Mouse (Mus musculus) neutrophil, adult 59 days (primary cell): Measurements from ENCODE around the gene Olfr1231. TPM values are rescaled to one million over a fixed set of nuclear protein-coding genes. Genes with fewer than 3 reads are reported as not detected.

ENCODE experiments used
- total RNA-seq, 2 experiments: library from RNA; stranded (reverse); gene quantifications; 1 replicate in 1 of 2; 2 replicates in 1 of 2; pipeline ENCODE4 v1.2.4; 2023

Gene Olfr1231
- total RNA-seq = not detected

DNA sequence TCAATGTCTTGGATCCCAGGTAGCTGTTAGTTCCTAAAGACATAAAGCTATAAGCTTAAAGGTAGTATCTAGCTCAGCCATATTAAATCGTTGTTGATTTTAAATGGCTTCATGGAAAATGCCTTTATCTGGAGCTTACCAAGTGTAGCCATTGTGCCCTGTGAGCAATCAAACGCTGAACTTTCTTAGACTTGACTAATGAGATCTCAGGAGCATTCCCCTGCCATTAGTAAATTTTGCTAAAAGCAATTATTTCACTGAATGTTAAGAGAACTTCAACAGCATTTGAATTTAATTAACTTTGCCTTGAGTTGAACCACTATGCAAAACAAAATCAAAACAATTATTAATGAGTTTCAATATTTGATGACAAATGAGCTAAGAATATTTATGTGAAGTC lies at the start of gene Olfr1231:
Gene Olfr1231, minus strand, starts transcription at position 101 of the 400 bp plus-strand sequence.

DNA sequence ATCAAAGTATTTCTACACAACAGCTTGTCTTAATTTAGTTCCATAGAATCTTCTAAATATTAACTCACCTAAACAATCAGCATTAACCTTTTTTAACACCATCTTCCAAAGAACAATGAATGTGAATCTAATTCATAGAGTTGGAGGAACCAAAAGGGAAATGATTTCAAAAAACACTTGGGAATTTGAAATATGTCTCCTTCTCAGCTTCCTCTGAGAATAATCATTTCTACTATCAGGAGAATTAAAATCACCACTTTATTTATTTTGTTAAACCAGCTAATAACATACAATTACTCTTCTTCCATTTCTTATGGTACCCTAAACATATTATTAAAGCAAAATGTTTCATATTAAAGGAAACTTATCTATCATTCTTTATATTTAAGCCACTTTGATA lies 35.4 kb upstream of the Olfr1231 start, which contains the start of gene Olfr1233:
Gene Olfr1233, minus strand, starts transcription at position 101 of the 400 bp plus-strand sequence.

DNA sequence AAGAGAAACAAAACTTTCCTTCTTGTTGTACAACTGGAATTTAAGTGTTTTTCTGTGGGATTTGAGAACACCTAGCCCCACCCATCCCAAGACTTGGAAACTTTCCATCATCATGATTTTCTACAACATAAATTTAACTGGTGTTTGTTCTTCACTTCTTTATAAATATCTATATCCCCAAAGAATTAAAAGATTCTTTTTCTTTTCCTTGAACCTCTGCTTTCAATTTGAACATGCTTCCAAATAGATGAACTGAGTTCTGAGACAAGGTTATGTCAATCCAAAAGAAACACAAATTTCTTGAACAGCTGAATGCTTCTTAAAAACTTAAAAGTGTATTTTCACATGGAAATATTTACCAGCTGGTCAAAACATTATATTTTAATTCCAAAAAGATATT lies 22.7 kb upstream of the Olfr1231 start, which contains the start of gene Olfr1232:
Gene Olfr1232, minus strand, starts transcription at position 101 of the 400 bp plus-strand sequence.

DNA sequence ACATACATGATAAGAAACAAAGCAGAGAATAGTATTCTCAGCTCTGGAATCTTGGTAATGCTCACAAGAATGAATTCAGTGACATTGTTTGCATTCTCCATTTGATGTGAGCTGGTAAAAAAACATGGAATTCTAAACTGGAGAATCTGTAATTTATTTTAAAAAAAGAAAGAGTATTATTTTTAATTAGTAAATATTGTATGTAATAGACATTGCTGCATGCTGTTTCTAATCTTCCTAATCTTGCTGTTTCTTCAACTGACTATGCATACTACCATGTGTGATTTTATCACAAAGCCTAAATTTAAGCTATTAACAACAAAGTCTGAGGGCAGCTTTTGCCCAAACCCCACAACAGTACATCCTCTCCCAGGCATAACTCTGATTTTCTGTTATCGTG lies 9.7 kb downstream of the Olfr1231 start, which contains the start of gene Olfr1230:
Gene Olfr1230, minus strand, starts transcription at position 101 of the 400 bp plus-strand sequence.

DNA sequence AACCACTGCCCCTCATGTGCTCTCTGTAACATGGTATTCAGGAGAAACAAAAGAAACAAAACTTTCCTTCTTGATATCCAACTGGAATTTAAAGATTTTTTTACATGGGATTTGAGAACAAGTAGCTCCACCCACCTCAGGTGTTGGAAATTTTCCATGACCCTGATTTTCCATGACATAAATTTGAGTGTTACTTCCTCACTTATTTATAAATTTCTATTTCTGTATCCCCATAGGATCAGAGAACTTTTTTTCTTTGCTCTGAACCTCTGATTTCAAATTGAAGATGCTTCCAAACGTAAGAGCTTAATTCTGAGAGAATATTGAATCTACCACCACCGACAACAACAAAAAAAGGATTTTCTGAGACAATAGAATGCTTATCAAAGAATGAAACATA lies 19.0 kb downstream of the Olfr1231 start, which contains the start of gene Olfr1229:
Gene Olfr1229, minus strand, starts transcription at position 101 of the 400 bp plus-strand sequence.

DNA sequence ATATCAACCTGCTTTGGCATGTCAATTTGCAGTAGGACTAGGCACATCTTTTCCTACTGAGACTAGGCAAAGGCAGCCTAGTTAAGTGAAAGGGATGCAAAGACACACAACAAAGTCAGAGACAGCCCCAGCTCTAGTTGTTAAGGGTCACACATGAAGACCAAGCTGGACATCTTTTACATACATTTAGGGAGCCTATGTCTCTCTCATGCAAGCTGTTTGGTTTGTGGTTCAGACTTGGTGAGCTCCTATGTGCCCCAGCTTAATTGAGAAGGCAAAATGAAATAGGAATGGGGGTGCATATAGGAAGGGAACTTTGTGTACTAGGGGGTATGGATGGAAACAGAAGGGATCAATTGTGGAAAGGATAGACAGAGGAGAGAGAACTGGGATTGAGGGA lies 52.9 kb downstream of the Olfr1231 start, which contains the start of gene Olfr1228:
Gene Olfr1228, minus strand, starts transcription at position 101 of the 400 bp plus-strand sequence.

Other genes starting within 250 kb of the Olfr1231 start
- gene Olfr1218, start 245.9 kb downstream of the Olfr1231 start, total RNA-seq = not detected
- gene Olfr1219, start 223.6 kb downstream of the Olfr1231 start, total RNA-seq = not detected
- not detected for gene Olfr1220, start 200.2 kb downstream of the Olfr1231 start, total RNA-seq
- gene Olfr1221, start 189.8 kb downstream of the Olfr1231 start, total RNA-seq = not detected
- not detected for gene Olfr1222, start 174.0 kb downstream of the Olfr1231 start, total RNA-seq
- not detected for gene Olfr1223, start 155.5 kb downstream of the Olfr1231 start, total RNA-seq
- gene Olfr1224-ps1, start 143.0 kb downstream of the Olfr1231 start, total RNA-seq = not detected
- not detected for gene Olfr1225, start 132.4 kb downstream of the Olfr1231 start, total RNA-seq
- not detected for gene Olfr1226, start 107.0 kb downstream of the Olfr1231 start, total RNA-seq
- not detected for gene Olfr1228, start 53.0 kb downstream of the Olfr1231 start, total RNA-seq
- not detected for gene Olfr1229, start 19.1 kb downstream of the Olfr1231 start, total RNA-seq
- not detected for gene Olfr1230, start 9.8 kb downstream of the Olfr1231 start, total RNA-seq
- not detected for gene Olfr1232, start 22.6 kb upstream of the Olfr1231 start, total RNA-seq
- not detected for gene Olfr1233, start 35.3 kb upstream of the Olfr1231 start, total RNA-seq
- not detected for gene Olfr1234, start 57.8 kb upstream of the Olfr1231 start, total RNA-seq
- gene Olfr1238, start 102.6 kb upstream of the Olfr1231 start, total RNA-seq = not detected
- not detected for gene Olfr1239, start 113.3 kb upstream of the Olfr1231 start, total RNA-seq
- gene Olfr1240, start 135.9 kb upstream of the Olfr1231 start, total RNA-seq = not detected
- not detected for gene Olfr1241, start 180.1 kb upstream of the Olfr1231 start, total RNA-seq
- gene Olfr1242, start 191.3 kb upstream of the Olfr1231 start, total RNA-seq = not detected
- gene Olfr1243, start 224.4 kb upstream of the Olfr1231 start, total RNA-seq = not detected